Mouse (Mus musculus) thymus, adult 2 months (tissue): ENCODE data around the gene Dab2ip. TPM values are rescaled to one million over a fixed set of nuclear protein-coding genes. Genes with fewer than 3 reads are reported as not detected.

Experiments used
- DNase-seq: peaks from one replicate; pipeline ENCODE4 v3.0.0; 2021
- H3K27ac ChIP-seq: fragments of 200-500 bp; 2 replicates; pipeline ENCODE4 v1.5.1; 2012; ENCODE audit warnings: low read length, control low read depth; ENCODE audit not compliant: control insufficient read depth, insufficient read depth
- H3K27me3 ChIP-seq: fragments of 200-500 bp; 2 replicates; pipeline ENCODE4 v1.6.1; 2012; ENCODE audit warnings: mild to moderate bottlenecking, low read length, moderate library complexity, mixed read lengths; ENCODE audit not compliant: control insufficient read depth, insufficient read depth
- H3K36me3 ChIP-seq: fragments of 200-500 bp; 2 replicates; pipeline ENCODE4 v1.6.1; 2012; ENCODE audit warnings: mild to moderate bottlenecking, low read length, moderate library complexity; ENCODE audit not compliant: control insufficient read depth, insufficient read depth
- H3K4me1 ChIP-seq: fragments of 200-500 bp; replicated peaks from 2 replicates; pipeline ENCODE4 v1.6.1; 2012; ENCODE audit warnings: low read length; ENCODE audit not compliant: control insufficient read depth, insufficient read depth
- H3K4me3 ChIP-seq: fragments of 200-500 bp; 2 replicates; pipeline ENCODE4 v1.5.1; 2012; ENCODE audit warnings: mild to moderate bottlenecking, low read length, control low read depth, moderate library complexity; ENCODE audit not compliant: control insufficient read depth, insufficient read depth
- CTCF ChIP-seq: fragments of 200-500 bp; IDR thresholded peaks from 2 replicates; pipeline ENCODE4 v1.5.1; 2012; ENCODE audit warnings: mild to moderate bottlenecking, control low read depth, low read length, moderate library complexity, borderline replicate concordance; ENCODE audit not compliant: control insufficient read depth, poor library complexity, insufficient read depth; ENCODE audit errors: extremely low read depth
- POLR2A ChIP-seq: fragments of 200-500 bp; IDR thresholded peaks from 2 replicates; pipeline ENCODE4 v1.6.1; 2012; ENCODE audit warnings: mild to moderate bottlenecking, low read length, control low read depth, moderate library complexity; ENCODE audit not compliant: control insufficient read depth, poor library complexity, insufficient read depth; ENCODE audit errors: extremely low read depth
- WGBS: fragments of 180-500 bp; shearing (Covaris S2); methylation state at CpG from one replicate; pipeline ENCODE4 v1.1.7; 2018; 5-methylcytosine and 5-hydroxymethylcytosine counted together
- polyA plus RNA-seq: library from polyadenylated mRNA; depleted of rRNA; stranded (reverse); fragments of >200 nt; gene quantifications from 2 replicates; pipeline ENCODE4 v1.2.3, GENCODE M21; 2012

Dab2ip gene
- polyA plus RNA-seq, 1 experiment, result 36.2 TPM

DNA sequence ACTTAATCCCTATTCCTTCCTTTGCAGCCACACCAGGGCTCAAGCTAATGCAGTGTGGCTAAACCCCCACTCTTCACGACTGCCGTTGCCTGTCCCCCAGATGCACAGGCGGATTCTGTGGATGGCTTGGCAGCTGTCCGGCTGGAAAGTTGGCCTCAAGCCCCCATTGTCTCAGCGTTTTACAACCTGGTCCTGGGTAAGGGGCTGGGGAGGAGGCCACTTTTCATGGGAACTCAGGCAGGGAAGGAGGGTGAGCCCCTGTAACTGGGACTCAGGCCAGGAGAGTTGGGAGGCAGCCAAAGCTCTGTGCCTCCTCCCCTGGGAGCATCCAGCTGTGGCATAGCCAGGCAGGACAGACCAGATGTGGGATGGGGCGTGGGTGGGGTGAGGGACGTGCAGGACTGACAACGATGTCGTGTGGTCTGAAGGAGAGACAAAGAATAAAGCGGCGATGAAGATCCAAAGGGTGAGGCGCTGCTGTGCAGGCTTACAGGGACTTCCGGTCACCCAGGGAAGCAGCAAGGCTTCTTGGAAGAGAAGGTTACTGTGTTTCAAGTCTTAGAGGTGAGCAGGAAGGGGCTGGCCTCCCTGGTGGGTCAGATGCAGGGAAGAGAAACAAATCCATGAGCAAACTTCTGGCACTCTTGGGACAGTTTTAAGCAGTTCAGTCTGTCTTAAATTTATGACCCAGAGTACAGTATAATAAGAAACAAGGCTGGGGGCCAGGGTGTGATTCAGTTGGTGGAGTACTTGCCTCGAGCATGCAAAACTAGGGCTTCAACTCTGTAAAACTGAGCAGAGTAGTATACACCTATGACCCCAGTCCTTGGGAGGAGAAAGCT is 43.8 kb upstream of the Dab2ip start:
- H3K4me1 ChIP-seq, result peaks cover 10% of the 10 kb centered on the region
- DNase-seq, result no peak
- no peak for TF ChIP-seq POLR2A
- no peak for TF ChIP-seq CTCF
- no peak overlapping the region for H3K4me3 ChIP-seq
- no peaks in the 10 kb centered on the region for H3K36me3 ChIP-seq
- H3K27ac ChIP-seq, result no peak overlapping the region
- WGBS, result 86% methylated on average over 14 of the region's 14 CpGs
- H3K27me3 ChIP-seq, result no peaks in the 10 kb centered on the region

GRCm38 (mm10) chr2:35526612-35527242 is 31.3 kb upstream of the Dab2ip start:
- DNase-seq, result no peak
- 72% methylated on average over 14 of the region's 14 CpGs for WGBS
- Histone ChIP-seq H3K27ac (no peak overlapping the region), H3K4me1 (0 out of 2 replicates have a peak, but pooled peaks cover 2% of the 10 kb centered on the region), H3K4me3 (no peak overlapping the region), H3K27me3 (no peaks in the 10 kb centered on the region), H3K36me3 (no peaks in the 10 kb centered on the region)
- TF ChIP-seq CTCF (no peak), POLR2A (no peak)

GRCm38 (mm10) chr2:35529086-35529485 is 29.0 kb upstream of the Dab2ip start:
- no peak for DNase-seq
- TF ChIP-seq CTCF (no peak), POLR2A (no peak)
- 79% methylated on average over 2 of the region's 2 CpGs for WGBS
- no peaks in the 10 kb centered on the region for H3K27me3 ChIP-seq
- H3K4me1 ChIP-seq, result 0 out of 2 replicates have a peak, but pooled peaks cover 2% of the 10 kb centered on the region
- H3K4me3 ChIP-seq, result no peak overlapping the region
- no peaks in the 10 kb centered on the region for H3K36me3 ChIP-seq
- no peak overlapping the region for H3K27ac ChIP-seq

DNA sequence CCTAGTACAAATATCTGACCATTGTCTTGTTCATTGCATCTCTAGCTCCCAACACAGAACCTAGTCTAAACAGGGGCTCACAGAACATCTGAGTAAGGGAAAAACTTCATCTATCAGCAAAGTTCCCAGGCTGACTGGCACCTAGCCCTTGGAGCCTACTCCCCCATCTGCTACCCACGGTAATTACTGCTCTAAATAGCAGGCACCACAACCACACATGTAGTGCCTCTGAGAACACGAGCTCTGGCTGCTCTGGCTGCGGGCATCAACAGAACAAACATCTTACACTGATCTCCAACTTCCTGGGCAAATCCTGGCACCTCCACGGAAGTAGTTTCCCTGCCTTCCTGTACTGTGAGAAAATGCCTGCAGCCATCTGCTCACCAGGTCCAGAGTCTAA is 28.2 kb upstream of the Dab2ip start:
- no peak for DNase-seq
- Histone ChIP-seq H3K36me3 (no peaks in the 10 kb centered on the region), H3K27me3 (no peaks in the 10 kb centered on the region), H3K27ac (no peak overlapping the region), H3K4me1 (0 out of 2 replicates have a peak, but pooled peaks cover 2% of the 10 kb centered on the region), H3K4me3 (no peak overlapping the region)
- WGBS, result 63% methylated on average over 4 of the region's 4 CpGs
- no peak for TF ChIP-seq POLR2A
- TF ChIP-seq CTCF, result no peak

- WGBS, result 36% methylated on average over 10 of the region's 10 CpGs
- no peaks in the 10 kb centered on the region for H3K27me3 ChIP-seq
- no peak for DNase-seq
- H3K4me3 ChIP-seq, result no peak overlapping the region
- H3K36me3 ChIP-seq, result no peaks in the 10 kb centered on the region
- H3K4me1 ChIP-seq, result 0 out of 2 replicates have a peak, but pooled peaks cover 2% of the 10 kb centered on the region
- TF ChIP-seq CTCF, result no peak
- no peak for TF ChIP-seq POLR2A
- H3K27ac ChIP-seq, result no peak overlapping the region
Measured at GRCm38 (mm10) chr2:35530732-35531131, 27.3 kb upstream of the Dab2ip start.

DNA sequence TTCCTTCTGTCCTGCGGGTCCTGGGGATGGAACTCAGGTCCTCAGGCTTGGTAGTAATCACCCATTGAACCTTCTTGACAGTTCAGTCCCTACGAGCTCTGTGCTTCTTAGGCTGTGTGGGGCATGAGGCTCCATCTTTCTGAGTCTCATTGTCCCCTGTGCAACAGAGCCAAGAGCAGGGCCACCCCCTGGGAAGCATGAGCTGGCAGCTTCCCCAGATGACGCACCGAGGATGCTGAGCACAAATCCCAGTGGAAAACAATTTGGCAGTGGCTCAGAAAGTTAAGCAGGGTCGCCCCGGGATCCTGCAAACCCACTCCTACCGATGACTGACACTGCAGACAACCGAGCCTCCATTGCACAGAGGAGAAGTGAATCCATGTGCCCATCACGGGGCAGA is 24.4 kb upstream of the Dab2ip start:
- H3K27me3 ChIP-seq, result no peaks in the 10 kb centered on the region
- 0 out of 2 replicates have a peak, but pooled peaks cover 2% of the 10 kb centered on the region for H3K4me1 ChIP-seq
- no peak overlapping the region for H3K4me3 ChIP-seq
- H3K36me3 ChIP-seq, result no peaks in the 10 kb centered on the region
- no peak for TF ChIP-seq CTCF
- TF ChIP-seq POLR2A, result no peak
- H3K27ac ChIP-seq, result no peak overlapping the region
- DNase-seq, result no peak
- WGBS, result 90% methylated on average over 9 of the region's 9 CpGs
